Mouse (Mus musculus) spleen, postnatal 10 days (tissue): ENCODE data around the gene Palm3.
"Not testable (repeated sequence)": the region's sequence is repeated elsewhere in the genome, so short reads cannot be mapped to it uniquely, and the experiment has no call there.

Source experiments
- DNase-seq, 2 experiments: peaks; one replicate each; pipeline ENCODE4 v3.0.0; 2021 to 2022; ENCODE audit warnings: low spot score in 2 of 2

Palm3 gene

GRCm38 (mm10) chr8:84021096-84021495, at the start of gene Palm3:
TSS of gene Palm3 (plus strand) at chr8:84021471.
- no peak for DNase-seq

GRCm38 (mm10) chr8:83971661-83972060, 49.6 kb upstream of the Palm3 start:
- no peak for DNase-seq

GRCm38 (mm10) chr8:83972150-83973120, 48.8 kb upstream of the Palm3 start, which contains the start of gene Prkaca:
TSS of gene Prkaca (plus strand) at chr8:83972993.
- DNase-seq: peak; percentile 92 to 97

GRCm38 (mm10) chr8:83973161-83974031, 47.9 kb upstream of the Palm3 start:
- DNase-seq: no peak

- no peak for DNase-seq
These were observed 46.8 kb upstream of the Palm3 start for GRCm38 (mm10) chr8:83974521-83974920.

GRCm38 (mm10) chr8:83976101-83976630, 45.1 kb upstream of the Palm3 start:
- DNase-seq: peak in 1 of 2 experiments; percentile 54

GRCm38 (mm10) chr8:83976779-83977350, 44.4 kb upstream of the Palm3 start:
- peak in 1 of 2 experiments; percentile 50 for DNase-seq

- no peak for DNase-seq
These were observed 43.6 kb upstream of the Palm3 start for GRCm38 (mm10) chr8:83977646-83978045.

GRCm38 (mm10) chr8:83978200-83978599, 43.1 kb upstream of the Palm3 start:
- no peak for DNase-seq

GRCm38 (mm10) chr8:83980250-83980649, 41.0 kb upstream of the Palm3 start:
- no peak for DNase-seq

- DNase-seq: no peak
These were observed 40.4 kb upstream of the Palm3 start for GRCm38 (mm10) chr8:83980845-83981244.

- no peak for DNase-seq
These were observed 39.7 kb upstream of the Palm3 start for GRCm38 (mm10) chr8:83981533-83981932.

GRCm38 (mm10) chr8:83982449-83982848, 38.8 kb upstream of the Palm3 start:
- DNase-seq: no peak

- DNase-seq: not testable (repeated sequence)
These were observed 38.0 kb upstream of the Palm3 start for GRCm38 (mm10) chr8:83983222-83983621.

- DNase-seq: no peak
These were observed 32.0 kb upstream of the Palm3 start for GRCm38 (mm10) chr8:83989243-83989642.

GRCm38 (mm10) chr8:83990170-83990569, 31.1 kb upstream of the Palm3 start:
- DNase-seq: no peak

- DNase-seq: no peak
These were observed 28.8 kb upstream of the Palm3 start for GRCm38 (mm10) chr8:83992488-83992887.

GRCm38 (mm10) chr8:83994030-83994429, 27.2 kb upstream of the Palm3 start:
- no peak for DNase-seq

- no peak for DNase-seq
These were observed 25.3 kb upstream of the Palm3 start for GRCm38 (mm10) chr8:83995973-83996372.

GRCm38 (mm10) chr8:83996567-83997505, 24.4 kb upstream of the Palm3 start:
- DNase-seq: peak; percentile 81 to 87
